ENCODE assay signal across 25 mouse cellular contexts in the genomic region with DNA sequence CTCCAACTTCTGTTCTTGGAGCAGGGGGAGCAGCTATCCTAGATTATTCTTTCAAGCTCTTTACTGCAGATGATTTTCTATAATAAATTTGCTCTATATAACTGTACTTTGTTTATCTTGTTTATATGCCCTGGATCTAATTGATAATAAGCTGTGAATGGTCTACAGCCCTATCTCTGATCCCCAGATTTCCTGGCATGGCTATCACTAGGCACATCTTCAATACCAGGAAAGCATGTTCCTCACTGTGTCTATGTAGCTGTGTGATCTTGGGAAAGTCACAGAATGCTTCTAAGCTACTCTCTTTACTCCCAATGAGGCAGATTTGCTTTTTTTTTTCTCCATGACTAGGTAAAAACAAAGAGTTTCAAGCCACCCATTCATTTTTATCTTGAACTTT.
DNase-seq lines count a peak whose midpoint lies in the region; ATAC-seq and TF ChIP-seq lines count a peak whose summit lies in the region.
"Had no signal": no experiment of that assay in that cellular context is flagged by ENCODE, and none has a peak within 500 bp of the region (broad histone marks: within the 10 kb centered on the region; RNA-seq: fewer than 3 reads in every experiment).

No protein-coding gene starts in this region.

- no peak overlapping the region for H3K4me2 ChIP-seq in liver, embryonic 11.5 days
- no peak overlapping the region for H3K4me2 ChIP-seq in liver, embryonic 14.5 days (ENCODE audit: low read depth)
- no peak overlapping the region for H3K4me2 ChIP-seq in midbrain, embryonic 15.5 days
- H3K4me2 ChIP-seq: embryonic facial prominence, embryonic 13.5 days; embryonic facial prominence, embryonic 15.5 days; forebrain, embryonic 12.5 days had no signal

- H3K36me3 ChIP-seq in liver, embryonic 11.5 days (ENCODE audit: control insufficient read depth, insufficient read depth, low read length), result no peaks in the 10 kb centered on the region
- no peaks in the 10 kb centered on the region for H3K36me3 ChIP-seq in MEL (ENCODE audit: control insufficient read depth in 1 of 2, insufficient read depth in 2 of 2, low read length in 2 of 2)
- no peaks in the 10 kb centered on the region for H3K36me3 ChIP-seq in liver, embryonic 14.5 days (replicated peaks; ENCODE audit: control insufficient read depth, insufficient read depth, low read depth)
- H3K36me3 ChIP-seq in midbrain, embryonic 15.5 days (replicated peaks), result no peaks in the 10 kb centered on the region
- H3K36me3 ChIP-seq: embryonic facial prominence, embryonic 13.5 days; embryonic facial prominence, embryonic 15.5 days; forebrain, embryonic 10.5 days; forebrain, embryonic 12.5 days had no signal

- no peak overlapping the region for H3K27ac ChIP-seq in liver, embryonic 11.5 days (ENCODE audit: low read depth, low read length)
- H3K27ac ChIP-seq in MEL (ENCODE audit: control insufficient read depth, low read depth, low read length), result no peak overlapping the region
- H3K27ac ChIP-seq in liver, embryonic 14.5 days, result no peak overlapping the region
- H3K27ac ChIP-seq in midbrain, embryonic 15.5 days, result no peak overlapping the region
- H3K27ac ChIP-seq: embryonic facial prominence, embryonic 13.5 days; embryonic facial prominence, embryonic 15.5 days; forebrain, embryonic 10.5 days; forebrain, embryonic 12.5 days had no signal

- ATAC-seq in liver, embryonic 11.5 days (replicated peaks; ENCODE audit: low FRiP score), result peak; percentile 73
- ATAC-seq in liver, embryonic 14.5 days (ENCODE audit: insufficient read depth), result peak; percentile 66; the same call in 1 of the 2 replicates
- ATAC-seq in midbrain, embryonic 15.5 days (replicated peaks), result no peak
- ATAC-seq: forebrain, embryonic 14.5 days; forebrain, embryonic 16.5 days had no signal

- no peaks in the 10 kb centered on the region for H3K79me2 ChIP-seq in MEL (ENCODE audit: control insufficient read depth, insufficient read depth, low read length, poor library complexity)

- H3K9me3 ChIP-seq in liver, embryonic 11.5 days (ENCODE audit: control insufficient read depth, low read length), result no peaks in the 10 kb centered on the region
- no peaks in the 10 kb centered on the region for H3K9me3 ChIP-seq in MEL (replicated peaks; ENCODE audit: insufficient read depth, low read length)
- H3K9me3 ChIP-seq in liver, embryonic 14.5 days (ENCODE audit: control insufficient read depth, low read length), result no peaks in the 10 kb centered on the region
- H3K9me3 ChIP-seq in midbrain, embryonic 15.5 days, result no peaks in the 10 kb centered on the region
- H3K9me3 ChIP-seq: embryonic facial prominence, embryonic 13.5 days; embryonic facial prominence, embryonic 15.5 days; forebrain, embryonic 10.5 days; forebrain, embryonic 12.5 days had no signal

- TF ChIP-seq EP300 in MEL (IDR thresholded peaks at IDR 0.05; ENCODE audit: low read depth in 1 of 2, low read length in 2 of 2), result peak; percentile 37 to 65; a peak in 2 of 4 replicates
- TF ChIP-seq EP300 in liver, embryonic 14.5 days (IDR thresholded peaks at IDR 0.05; ENCODE audit: low read depth), result 0 out of 2 replicates have a peak, but pooled peaks have one; percentile 24

- peaks cover 3% of the 10 kb centered on the region; the same call in 1 of the 2 replicates for H3K4me1 ChIP-seq in liver, embryonic 11.5 days (replicated peaks; ENCODE audit: control insufficient read depth, insufficient read depth, low read length)
- no peaks in the 10 kb centered on the region for H3K4me1 ChIP-seq in MEL (ENCODE audit: control insufficient read depth in 1 of 2, insufficient read depth in 2 of 2, low read length in 2 of 2)
- H3K4me1 ChIP-seq in liver, embryonic 14.5 days (replicated peaks; ENCODE audit: control insufficient read depth in 2 of 2, insufficient read depth in 2 of 2, low read length in 1 of 2), result 0 out of 4 replicates have a peak, but pooled peaks cover 0 to 1% of the 10 kb centered on the region in 2 experiments
- no peaks in the 10 kb centered on the region for H3K4me1 ChIP-seq in midbrain, embryonic 15.5 days
- H3K4me1 ChIP-seq: embryonic facial prominence, embryonic 15.5 days; forebrain, embryonic 10.5 days; forebrain, embryonic 12.5 days had no signal

- TF ChIP-seq CTCF in MEL (IDR thresholded peaks at IDR 0.05 in 2 of 3, conservative IDR thresholded peaks at IDR 0.05 in 1 of 3; ENCODE audit: control insufficient read depth in 1 of 3, insufficient read depth in 1 of 3, low read depth in 2 of 3, low read length in 3 of 3, poor library complexity in 1 of 3, severe bottlenecking in 1 of 3), result no peak
- TF ChIP-seq CTCF in liver, embryonic 14.5 days (IDR thresholded peaks at IDR 0.05; ENCODE audit: low read depth), result no peak

- TF ChIP-seq RAD21 in MEL (IDR thresholded peaks at IDR 0.05; ENCODE audit: low read depth, low read length), result no peak

- TF ChIP-seq POLR2A in MEL (IDR thresholded peaks at IDR 0.05; ENCODE audit: control insufficient read depth in 1 of 2, insufficient read depth in 1 of 2, low read depth in 1 of 2, low read length in 2 of 2, poor library complexity in 1 of 2), result no peak

- no peak for DNase-seq in liver, embryonic 11.5 days (ENCODE audit: low spot score)
- no peak for DNase-seq in liver
- peak; percentile 1 for DNase-seq in 416B (ENCODE audit: low read depth)
- peak; percentile 4 for DNase-seq in MEL (ENCODE audit: low read depth, low spot score)
- peak in 1 of 3 experiments; percentile 3 for DNase-seq in liver, embryonic 14.5 days (ENCODE audit: low read depth in 3 of 3, low spot score in 3 of 3)
- no peak for DNase-seq in gastrocnemius, postnatal 10 days
- DNase-seq in heart, postnatal 36 days, result no peak
- DNase-seq: adrenal gland, adult 2 months; adrenal gland, postnatal 10 days; adrenal gland, postnatal 25 days; cerebellum, adult 11 months; cerebellum, adult 18-20 months; cerebellum, adult 8-10 months; cerebellum, adult 9-11 months; cerebellum, postnatal 14 days; cerebellum, postnatal 36 days; embryo, embryonic 11 days had no signal

- H3K27me3 ChIP-seq in liver, embryonic 11.5 days (replicated peaks; ENCODE audit: control insufficient read depth, insufficient read depth, low read length), result no peaks in the 10 kb centered on the region
- no peaks in the 10 kb centered on the region for H3K27me3 ChIP-seq in MEL (ENCODE audit: control insufficient read depth in 1 of 2, insufficient read depth in 2 of 2, low read length in 2 of 2)
- no peaks in the 10 kb centered on the region for H3K27me3 ChIP-seq in liver, embryonic 14.5 days (ENCODE audit: control insufficient read depth, insufficient read depth, low read length)
- H3K27me3 ChIP-seq in midbrain, embryonic 15.5 days (replicated peaks), result no peaks in the 10 kb centered on the region
- H3K27me3 ChIP-seq: embryonic facial prominence, embryonic 13.5 days; embryonic facial prominence, embryonic 15.5 days; forebrain, embryonic 12.5 days had no signal

- no peak overlapping the region for H3K9ac ChIP-seq in liver, embryonic 11.5 days (ENCODE audit: low read depth, low read length)
- H3K9ac ChIP-seq in MEL (ENCODE audit: control insufficient read depth, low read depth, low read length, poor library complexity, severe bottlenecking), result no peak overlapping the region
- H3K9ac ChIP-seq in liver, embryonic 14.5 days (replicated peaks), result no peak overlapping the region
- no peak overlapping the region for H3K9ac ChIP-seq in midbrain, embryonic 15.5 days
- H3K9ac ChIP-seq: embryonic facial prominence, embryonic 13.5 days; embryonic facial prominence, embryonic 15.5 days; forebrain, embryonic 12.5 days had no signal

- intact Hi-C loops in heart, postnatal 36 days (cut with DNase I), result no loop called here

- no peak overlapping the region for H3K4me3 ChIP-seq in liver, embryonic 11.5 days (ENCODE audit: low read depth, low read length)
- no peak overlapping the region for H3K4me3 ChIP-seq in MEL (ENCODE audit: control insufficient read depth in 1 of 2, insufficient read depth in 1 of 2, low read depth in 2 of 2, low read length in 2 of 2)
- H3K4me3 ChIP-seq in liver, embryonic 14.5 days (ENCODE audit: insufficient read depth in 1 of 2, low read depth in 2 of 2, low read length in 2 of 2), result no peak overlapping the region
- H3K4me3 ChIP-seq in midbrain, embryonic 15.5 days, result no peak overlapping the region
- H3K4me3 ChIP-seq: embryonic facial prominence, embryonic 13.5 days; embryonic facial prominence, embryonic 15.5 days; erythroblast, embryonic 14.5 days; forebrain, embryonic 10.5 days; forebrain, embryonic 12.5 days had no signal

TF ChIP-seq in MEL, 35 proteins besides CTCF, POLR2A, EP300 and RAD21:
- TF ChIP-seq MYC (IDR thresholded peaks at IDR 0.05; ENCODE audit: low read depth, low read length) (no peak), TCF12 (IDR thresholded peaks at IDR 0.05; ENCODE audit: low read depth, low read length) (peak; percentile 67; the same call in 1 of the 2 replicates), E2F4 (IDR thresholded peaks at IDR 0.05; ENCODE audit: borderline replicate concordance, low read depth, low read length) (no peak), GATA1 (IDR thresholded peaks at IDR 0.05; ENCODE audit: low read depth, low read length) (peak; percentile 15; the same call in 1 of the 2 replicates), POLR2AphosphoS5 (IDR thresholded peaks at IDR 0.05; ENCODE audit: borderline replicate concordance, low read depth, low read length) (no peak)

Comparison
In these comparisons a context has a peak if more than half of its experiments do, and no peak if none do; other contexts are left out.
1. DNase-seq: peak in 416B (single experiment) and MEL (single experiment); none in liver, embryonic 11.5 days (single experiment), liver (single experiment), gastrocnemius, postnatal 10 days (single experiment) and heart, postnatal 36 days (0 of 2).